Mouse (Mus musculus) CH12.LX (cell line): ENCODE measurements around the gene Foxa1. TPM values are rescaled to one million over a fixed set of nuclear protein-coding genes. Genes with fewer than 3 reads are reported as not detected.

Source experiments
- DNase-seq: peaks from one replicate; pipeline ENCODE4 v3.0.0-alpha.2; 2013; ENCODE audit errors: extremely low read depth
- H3K27ac ChIP-seq: 2 replicates; pipeline ENCODE4 v1.5.1; 2012; ENCODE audit warnings: low read depth, mild to moderate bottlenecking, control low read depth, moderate library complexity; ENCODE audit not compliant: insufficient read depth
- H3K27me3 ChIP-seq: replicated peaks from 2 replicates; pipeline ENCODE3; 2012; ENCODE audit warnings: inconsistent platforms
- H3K36me3 ChIP-seq, 2 experiments: replicated peaks in 1 of 2; 2 replicates each; pipeline versions ENCODE3 to v1.6.1; 2012; ENCODE audit warnings: inconsistent platforms in 1 of 2, low read length in 1 of 2, mild to moderate bottlenecking in 1 of 2, mixed read lengths in 1 of 2, moderate library complexity in 1 of 2; ENCODE audit not compliant: control insufficient read depth in 1 of 2, insufficient read depth in 1 of 2
- H3K4me1 ChIP-seq, 2 experiments: 2 replicates each; pipeline ENCODE4 v1.6.1; 2012; ENCODE audit warnings: inconsistent platforms in 1 of 2, moderate library complexity in 1 of 2; ENCODE audit not compliant: insufficient read depth in 2 of 2, control insufficient read depth in 1 of 2
- H3K4me2 ChIP-seq: 2 replicates; pipeline ENCODE4 v1.6.1; 2012; ENCODE audit warnings: low read depth, mild to moderate bottlenecking, control low read depth; ENCODE audit not compliant: poor library complexity, insufficient read depth, severe bottlenecking
- H3K4me3 ChIP-seq, 3 experiments: fragments of 150-350 bp in 1 of 3; sonication (generic) in 1 of 3; replicated peaks in 1 of 3; 2 replicates each; pipeline versions ENCODE3 to v1.5.1; 2011 to 2012; ENCODE audit warnings: low read depth in 2 of 3, low read length in 2 of 3, mild to moderate bottlenecking in 2 of 3, moderate library complexity in 2 of 3, control low read depth in 1 of 3, improper control_type of control experiment in 1 of 3, inconsistent platforms in 1 of 3, mixed read lengths in 1 of 3; ENCODE audit not compliant: poor library complexity in 1 of 3
- H3K79me2 ChIP-seq: replicated peaks from 2 replicates; pipeline ENCODE4 v1.6.1; 2012; ENCODE audit warnings: mild to moderate bottlenecking, moderate library complexity; ENCODE audit not compliant: control insufficient read depth, poor library complexity, insufficient read depth, severe bottlenecking; ENCODE audit errors: extremely low read depth
- H3K9ac ChIP-seq: 2 replicates; pipeline ENCODE4 v1.6.1; 2012; ENCODE audit warnings: low read depth, mild to moderate bottlenecking, control low read depth, moderate library complexity; ENCODE audit not compliant: insufficient read depth
- H3K9me3 ChIP-seq: replicated peaks from 2 replicates; pipeline ENCODE3; 2012; ENCODE audit warnings: low read length, inconsistent platforms, mixed read lengths
- BHLHE40 ChIP-seq: IDR thresholded peaks from 2 replicates; pipeline ENCODE4 v1.6.1; 2011; ENCODE audit warnings: mild to moderate bottlenecking, low read depth, low read length, improper control_type of control experiment
- GABPA ChIP-seq: IDR thresholded peaks from 2 replicates; pipeline ENCODE4 v1.6.1; 2012; ENCODE audit warnings: low read depth, low read length, improper control_type of control experiment, inconsistent platforms; ENCODE audit not compliant: insufficient replicate concordance
- JUND ChIP-seq: conservative IDR thresholded peaks from 2 replicates; pipeline ENCODE4 v1.6.1; 2011; ENCODE audit warnings: low read depth, low read length, improper control_type of control experiment
- MAFK ChIP-seq: IDR thresholded peaks from 2 replicates; pipeline ENCODE4 v1.6.1; 2011; ENCODE audit warnings: low read length, improper control_type of control experiment; ENCODE audit not compliant: insufficient replicate concordance
- MAZ ChIP-seq: IDR thresholded peaks from 2 replicates; pipeline ENCODE4 v1.6.1; 2012; ENCODE audit warnings: low read depth, mild to moderate bottlenecking, inconsistent platforms, low read length, improper control_type of control experiment, moderate library complexity
- MEF2A ChIP-seq: IDR thresholded peaks from 2 replicates; pipeline ENCODE4 v1.6.1; 2014; ENCODE audit warnings: low read depth, mild to moderate bottlenecking, inconsistent platforms, low read length, improper control_type of control experiment, borderline replicate concordance
- NRF1 ChIP-seq: IDR thresholded peaks from 2 replicates; pipeline ENCODE4 v1.6.1; 2014; ENCODE audit warnings: low read depth, mild to moderate bottlenecking, inconsistent platforms, low read length, improper control_type of control experiment, moderate library complexity
- PAX5 ChIP-seq: IDR thresholded peaks from 2 replicates; pipeline ENCODE4 v1.6.1; 2012; ENCODE audit warnings: low read length, inconsistent platforms, mixed read lengths
- POLR2AphosphoS2 ChIP-seq: IDR thresholded peaks from 2 replicates; pipeline ENCODE4 v1.6.1; 2011; ENCODE audit warnings: low read depth, low read length, improper control_type of control experiment
- RAD21 ChIP-seq: IDR thresholded peaks from 2 replicates; pipeline ENCODE4 v1.6.1; 2011; ENCODE audit warnings: low read depth, mild to moderate bottlenecking, low read length, improper control_type of control experiment, moderate library complexity
- SIN3A ChIP-seq: IDR thresholded peaks from 2 replicates; pipeline ENCODE4 v1.6.1; 2012; ENCODE audit warnings: low read length, improper control_type of control experiment, inconsistent platforms
- SMC3 ChIP-seq: IDR thresholded peaks from 2 replicates; pipeline ENCODE4 v1.6.1; 2011; ENCODE audit warnings: low read depth, low read length, improper control_type of control experiment
- TCF12 ChIP-seq: IDR thresholded peaks from 2 replicates; pipeline ENCODE4 v1.6.1; 2014; ENCODE audit warnings: low read depth, mild to moderate bottlenecking, inconsistent platforms, low read length, improper control_type of control experiment
- UBTF ChIP-seq: IDR thresholded peaks from 2 replicates; pipeline ENCODE4 v1.6.1; 2012; ENCODE audit warnings: low read depth, mild to moderate bottlenecking, inconsistent platforms, low read length, improper control_type of control experiment, moderate library complexity
- dilution Hi-C: fragments of 300-500 bp; cut with MboI; formaldehyde crosslinking; loops from 2 replicates; pipeline ENCODE4 v1.14.3; 2020; ENCODE audit warnings: low sequenced_read_pairs; ENCODE audit not compliant: extremely low pct_unique_long_range_greater_than_20kb, extremely low pct_ligation_motif_present
- in situ Hi-C: fragments of 300-500 bp; cut with MboI; formaldehyde crosslinking; loops from 3 replicates; pipeline ENCODE4 v1.14.3; 2019; ENCODE audit warnings: low sequenced_read_pairs, low pct_ligation_motif_present, low pct_unique_long_range_greater_than_20kb, mixed read lengths
- polyA plus RNA-seq: library from polyadenylated mRNA; unstranded; fragments of >175 nt; gene quantifications from 2 replicates; pipeline ENCODE4 v1.2.1, GENCODE M21; 2012; ENCODE audit warnings: low read depth; ENCODE audit not compliant: insufficient read length
- total RNA-seq, 2 experiments: library from RNA; depleted of rRNA; stranded (reverse); fragments of 300-350 nt in 1 of 2; fragments of >200 nt in 1 of 2; gene quantifications; 2 replicates each; pipeline ENCODE4 v1.2.3; 2012 to 2014

The Foxa1 gene
- total and polyA plus RNA-seq, 3 experiments = not detected

DNA sequence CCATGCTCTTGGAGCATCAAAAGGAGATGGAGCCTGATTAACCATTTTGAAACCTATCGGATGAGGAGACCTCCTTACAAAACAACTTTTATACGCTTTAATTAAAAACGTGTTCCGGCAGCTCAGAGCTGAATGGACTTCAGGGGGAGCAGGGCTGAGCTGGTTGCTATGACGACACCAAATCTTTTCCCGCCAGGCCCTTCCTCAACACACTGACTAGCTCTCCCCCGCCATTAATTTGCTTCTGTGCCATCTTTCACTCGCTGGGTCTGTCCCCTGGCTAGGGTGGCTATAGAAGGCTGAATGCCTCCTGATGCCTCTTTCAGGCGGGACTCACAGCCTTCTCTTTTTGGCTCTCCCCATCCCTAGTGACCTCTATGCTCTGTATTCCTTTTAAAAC, 16.2 kb downstream of the Foxa1 start:
- Histone ChIP-seq H3K36me3 (no peaks in the 10 kb centered on the region), H3K27ac (no peak overlapping the region), H3K27me3 (no peaks in the 10 kb centered on the region), H3K4me2 (no peak overlapping the region), H3K9ac (no peak overlapping the region), H3K4me3 (no peak overlapping the region), H3K4me1 (peaks cover 0 to 10% of the 10 kb centered on the region in 2 experiments; a peak in 2 of 4 replicates), H3K9me3 (no peaks in the 10 kb centered on the region), H3K79me2 (no peaks in the 10 kb centered on the region)
- in situ Hi-C loops = no loop called here
- TF ChIP-seq RAD21 = no peak
- TF ChIP-seq JUND = no peak
- TF ChIP-seq POLR2AphosphoS2 = no peak
- no peak for TF ChIP-seq UBTF
- TF ChIP-seq TCF12 = no peak
- TF ChIP-seq MAFK = no peak
- no peak for TF ChIP-seq PAX5
- dilution Hi-C loops = no loop called here
- DNase-seq = no peak

DNA sequence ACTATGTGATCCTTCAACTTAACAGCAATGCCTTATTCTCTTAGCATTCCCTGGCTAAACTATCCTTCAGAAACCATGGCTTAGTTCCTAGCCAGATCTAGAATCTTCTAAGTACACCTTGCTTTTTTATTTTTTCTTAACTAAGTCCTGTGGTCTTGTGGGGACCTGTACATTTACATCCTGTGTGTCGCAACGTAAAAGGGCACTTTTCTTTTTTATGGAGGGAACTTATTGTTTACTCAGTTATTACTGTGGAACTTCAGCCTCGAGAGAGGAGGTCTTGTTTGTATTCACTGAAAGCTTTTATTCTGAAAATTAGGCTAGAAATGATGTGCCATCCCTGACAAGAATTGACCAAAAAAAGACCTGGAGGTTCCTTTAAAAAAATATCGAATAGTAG, 18.4 kb downstream of the Foxa1 start:
- no peak overlapping the region for H3K4me2 ChIP-seq
- no peak overlapping the region for H3K9ac ChIP-seq
- dilution Hi-C loops (no loop called here), in situ Hi-C loops (no loop called here)
- H3K4me3 ChIP-seq = no peak overlapping the region
- DNase-seq = no peak
- TF ChIP-seq TCF12 = no peak
- TF ChIP-seq MAZ = no peak
- no peak for TF ChIP-seq GABPA
- TF ChIP-seq NRF1 = no peak
- H3K4me1 ChIP-seq = peaks cover 0 to 14% of the 10 kb centered on the region in 2 experiments; a peak in 2 of 4 replicates
- H3K36me3 ChIP-seq = no peaks in the 10 kb centered on the region
- no peaks in the 10 kb centered on the region for H3K27me3 ChIP-seq
- H3K27ac ChIP-seq = no peak overlapping the region
- H3K79me2 ChIP-seq = no peaks in the 10 kb centered on the region
- no peaks in the 10 kb centered on the region for H3K9me3 ChIP-seq

DNA sequence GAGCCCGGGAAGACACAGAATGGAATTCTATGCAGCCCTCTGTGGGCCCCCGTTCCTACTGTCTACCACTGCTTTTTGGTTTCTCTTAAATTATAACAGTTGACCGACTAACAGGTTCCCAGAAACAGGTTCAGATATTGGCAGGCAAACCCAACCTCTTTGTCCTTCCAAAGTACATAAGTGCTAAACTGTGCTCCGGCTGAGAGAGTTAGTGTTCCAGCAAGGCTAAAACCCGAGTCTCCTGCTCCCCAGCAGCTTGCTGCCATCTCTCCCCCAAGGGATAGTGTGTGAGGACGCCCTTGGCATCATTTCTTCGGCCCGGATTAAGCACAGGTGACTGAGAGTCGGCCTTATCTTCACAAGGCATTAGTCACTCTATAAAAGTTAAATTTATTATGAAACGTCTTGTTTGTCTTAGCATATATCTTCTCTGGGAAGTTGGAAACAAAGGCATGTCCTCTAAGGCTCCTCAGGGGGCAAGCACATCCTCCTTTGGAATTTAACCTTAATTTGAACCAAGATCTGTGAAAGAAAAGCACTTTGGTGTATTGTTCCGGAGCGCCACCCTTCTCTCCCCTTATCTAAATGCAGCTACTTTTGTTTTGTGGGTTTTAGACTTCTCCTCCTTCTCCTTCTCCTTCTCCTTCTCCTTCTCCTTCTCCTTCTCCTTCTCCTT, 30.9 kb downstream of the Foxa1 start:
- dilution Hi-C loops = no loop called here
- Histone ChIP-seq H3K9me3 (no peaks in the 10 kb centered on the region), H3K9ac (no peak overlapping the region), H3K79me2 (no peaks in the 10 kb centered on the region), H3K27ac (no peak overlapping the region), H3K4me2 (no peak overlapping the region), H3K27me3 (no peaks in the 10 kb centered on the region), H3K36me3 (no peaks in the 10 kb centered on the region), H3K4me1 (no peaks in the 10 kb centered on the region), H3K4me3 (no peak overlapping the region)
- TF ChIP-seq SMC3 (no peak), SIN3A (no peak), UBTF (no peak), MAFK (no peak), POLR2AphosphoS2 (no peak), MEF2A (no peak), BHLHE40 (no peak), PAX5 (no peak)
- DNase-seq = no peak
- in situ Hi-C loops = no loop called here
